Mouse (Mus musculus) lung, postnatal 0 days (tissue): ENCODE measurements around the gene Tprn.

Source experiments
- CTCF ChIP-seq: IDR thresholded peaks from 2 replicates; pipeline ENCODE4 v1.5.1; 2016; ENCODE audit warnings: antibody characterized with exemption, mild to moderate bottlenecking
- EP300 ChIP-seq: IDR thresholded peaks from 2 replicates; pipeline ENCODE4 v1.6.1; 2016; ENCODE audit warnings: antibody characterized with exemption, mild to moderate bottlenecking, control low read depth

DNA sequence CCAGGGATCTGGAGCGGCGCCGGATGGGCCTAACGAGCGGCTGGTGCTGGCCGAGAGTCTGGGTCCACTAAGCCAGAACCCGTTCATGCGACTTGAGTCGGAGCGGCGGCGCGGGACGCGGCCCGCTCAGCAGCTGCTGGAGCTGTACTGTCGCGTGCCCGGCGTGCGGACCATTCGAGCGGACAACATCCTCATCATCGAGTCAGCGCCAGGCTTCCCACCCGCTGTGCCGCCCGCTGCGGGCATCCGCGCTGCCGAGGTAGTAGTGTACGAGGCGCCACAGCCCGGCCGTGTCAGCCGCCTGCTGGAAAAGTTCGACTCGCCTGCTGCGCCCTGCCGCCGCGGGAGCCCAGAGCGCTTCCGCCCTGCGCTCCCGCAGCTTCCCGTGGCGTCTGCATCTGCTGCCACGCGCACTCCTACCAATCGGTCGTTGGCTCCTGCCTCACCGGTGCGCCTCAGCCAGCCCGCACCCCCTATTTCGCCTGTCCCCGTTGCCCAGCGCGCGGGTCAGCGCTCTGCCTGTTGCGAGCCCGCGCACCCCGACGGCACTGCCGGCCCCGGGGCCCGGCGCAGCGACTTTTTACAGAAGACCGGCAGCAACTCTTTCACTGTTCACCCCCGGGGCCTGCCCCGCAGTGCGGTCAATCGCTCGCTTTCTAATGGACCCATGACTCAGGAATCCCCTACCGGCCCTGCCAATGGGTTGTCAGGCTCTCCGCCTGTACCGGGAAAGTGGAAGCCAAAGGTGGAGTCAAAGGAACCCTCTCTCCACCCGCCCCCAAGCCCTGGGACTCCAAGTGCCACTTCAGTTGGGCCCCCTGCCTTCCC, 591 bp downstream of the Tprn start:
- TF ChIP-seq CTCF (no peak; the same call in 1 of the 2 replicates), EP300 (no peak)
